Mouse (Mus musculus) intestine, postnatal 0 days (tissue): Measurements from ENCODE around the gene Usp6nl. TPM values are rescaled to one million over a fixed set of nuclear protein-coding genes. Genes with fewer than 3 reads are reported as not detected.

Source experiments
- ATAC-seq: fragments of 200-750 bp; cut with Nextera tagmentation; 2 replicates; pipeline ENCODE4 v1.8.0; 2017; ENCODE audit warnings: mild to moderate bottlenecking, moderate TSS enrichment, moderate library complexity
- H3K27ac ChIP-seq: fragments of 300-500 bp; sonication (generic); 2 replicates; pipeline ENCODE4 v1.5.1; 2014; ENCODE audit warnings: mild to moderate bottlenecking, low read depth, low read length, moderate library complexity
- H3K27me3 ChIP-seq: fragments of 300-500 bp; sonication (generic); replicated peaks from 2 replicates; pipeline ENCODE4 v1.6.1; 2014; ENCODE audit warnings: low read length, mixed read lengths; ENCODE audit not compliant: control insufficient read depth, insufficient read depth
- H3K36me3 ChIP-seq: fragments of 300-500 bp; sonication (generic); 2 replicates; pipeline ENCODE4 v1.6.1; 2014; ENCODE audit warnings: mild to moderate bottlenecking, moderate library complexity; ENCODE audit not compliant: control insufficient read depth, insufficient read depth
- H3K4me1 ChIP-seq: fragments of 300-500 bp; sonication (generic); replicated peaks from 2 replicates; pipeline ENCODE4 v1.6.1; 2014; ENCODE audit warnings: antibody characterized with exemption, low read length, mixed read lengths; ENCODE audit not compliant: control insufficient read depth, insufficient read depth
- H3K4me2 ChIP-seq: fragments of 300-500 bp; sonication (generic); replicated peaks from 2 replicates; pipeline ENCODE4 v1.6.1; 2014; ENCODE audit warnings: low read depth, mild to moderate bottlenecking, moderate library complexity
- H3K4me3 ChIP-seq: fragments of 300-500 bp; sonication (generic); 2 replicates; pipeline ENCODE4 v1.5.1; 2014; ENCODE audit warnings: low read depth, low read length
- H3K9ac ChIP-seq: fragments of 300-500 bp; sonication (generic); 2 replicates; pipeline ENCODE4 v1.6.1; 2014; ENCODE audit warnings: mild to moderate bottlenecking, low read depth, low read length
- H3K9me3 ChIP-seq: fragments of 300-500 bp; sonication (generic); 2 replicates; pipeline ENCODE4 v1.6.1; 2016; ENCODE audit warnings: mixed run types; ENCODE audit not compliant: control insufficient read depth
- CTCF ChIP-seq: sonication (generic); IDR thresholded peaks from 2 replicates; pipeline ENCODE4 v1.5.1; 2016; ENCODE audit warnings: low read depth, mild to moderate bottlenecking, control low read depth, antibody characterized with exemption, moderate library complexity
- WGBS: fragments of 180-500 bp; shearing (Covaris S2); extraction: QIAGEN DNeasy Blood & Tissue Kit; methylation state at CpG from one replicate; pipeline ENCODE4 v1.1.7; 2014; 5-methylcytosine and 5-hydroxymethylcytosine counted together
- polyA plus RNA-seq: library from polyadenylated mRNA; unstranded; fragments of >200 nt; fragmentation: Nextera tagmentation; extraction: Ambion mirVana; gene quantifications from 2 replicates; pipeline ENCODE4 v1.2.1, GENCODE M21; 2015

Usp6nl gene
- polyA plus RNA-seq, 1 experiment from 2014 or later: 6.8 TPM

DNA sequence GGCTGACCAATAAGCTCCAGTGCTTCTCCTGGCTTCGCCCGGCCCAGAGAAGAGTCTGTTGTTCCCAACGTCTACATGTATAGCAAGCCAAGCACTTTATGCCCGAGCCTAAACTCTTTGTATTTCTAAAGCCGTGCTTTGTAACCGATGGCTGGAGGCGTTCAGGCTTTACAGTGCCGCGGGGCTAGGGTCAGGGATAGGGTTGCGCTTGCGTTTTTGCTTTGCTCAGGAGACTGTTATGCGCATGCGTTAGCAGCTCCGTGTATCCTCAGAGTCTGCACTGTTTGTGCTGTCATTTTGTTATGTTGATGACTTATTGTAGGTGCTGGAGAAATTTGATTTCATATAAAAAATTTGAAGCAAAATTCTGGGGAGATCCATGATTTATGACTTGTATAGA, 51.7 kb downstream of the Usp6nl start:
- no peak overlapping the region for H3K4me2 ChIP-seq
- no peaks in the 10 kb centered on the region for H3K27me3 ChIP-seq
- no peak overlapping the region for H3K27ac ChIP-seq
- no peak for ATAC-seq
- 90% methylated on average over 14 of the region's 14 CpGs for WGBS
- TF ChIP-seq CTCF: no peak
- H3K9me3 ChIP-seq: no peaks in the 10 kb centered on the region
- H3K4me3 ChIP-seq: no peak overlapping the region
- peaks cover 4% of the 10 kb centered on the region; the same call in 1 of the 2 replicates for H3K4me1 ChIP-seq
- no peaks in the 10 kb centered on the region for H3K36me3 ChIP-seq
- no peak overlapping the region for H3K9ac ChIP-seq

DNA sequence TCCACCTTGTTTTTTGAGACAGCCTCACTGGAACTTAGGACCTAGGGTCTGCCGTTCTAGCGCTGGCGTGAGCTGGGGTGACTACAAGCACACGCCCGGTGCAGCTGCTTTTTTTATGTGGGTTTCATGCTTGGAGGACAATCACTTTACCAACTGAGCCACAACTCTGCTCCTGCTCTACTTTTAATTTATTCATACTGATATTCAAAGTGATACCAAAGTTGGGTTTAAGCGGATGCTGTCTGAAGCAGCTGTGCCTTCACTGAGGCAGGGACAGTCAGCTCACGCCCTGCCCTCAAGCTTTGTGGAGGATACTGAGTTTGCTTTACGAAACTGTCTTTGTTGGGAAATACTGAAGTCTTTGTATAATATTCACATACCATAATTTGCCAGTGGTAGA, 53.6 kb downstream of the Usp6nl start:
- H3K9ac ChIP-seq: no peak overlapping the region
- H3K9me3 ChIP-seq: no peaks in the 10 kb centered on the region
- H3K4me2 ChIP-seq: no peak overlapping the region
- ATAC-seq: no peak
- no peak overlapping the region for H3K27ac ChIP-seq
- H3K27me3 ChIP-seq: no peaks in the 10 kb centered on the region
- H3K4me3 ChIP-seq: no peak overlapping the region
- no peaks in the 10 kb centered on the region for H3K36me3 ChIP-seq
- no peak for TF ChIP-seq CTCF
- WGBS: 79% methylated on average over 8 of the region's 8 CpGs
- peaks cover 13% of the 10 kb centered on the region for H3K4me1 ChIP-seq

DNA sequence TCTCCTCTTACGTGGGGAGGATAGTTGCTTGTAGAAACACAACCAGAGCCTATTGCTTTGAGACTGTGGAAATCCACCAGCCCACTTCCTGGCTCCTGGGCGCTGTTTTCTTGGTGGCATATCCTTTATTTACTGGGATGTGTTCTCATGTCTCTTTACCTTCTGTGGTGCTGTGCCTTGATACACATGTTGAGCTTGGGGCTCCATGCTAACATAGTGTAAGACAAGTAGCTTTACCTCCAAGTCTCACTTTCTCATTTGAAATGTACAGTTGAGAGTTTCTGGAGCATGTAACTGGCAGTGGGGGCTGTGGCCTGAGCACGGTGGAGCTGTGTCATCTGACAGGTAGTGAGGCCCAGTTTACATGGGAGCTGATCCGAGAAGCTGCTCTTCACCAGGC, 54.5 kb downstream of the Usp6nl start:
- Histone ChIP-seq H3K4me1 (peaks cover 17% of the 10 kb centered on the region), H3K36me3 (no peaks in the 10 kb centered on the region), H3K27ac (no peak overlapping the region), H3K27me3 (no peaks in the 10 kb centered on the region), H3K9ac (no peak overlapping the region), H3K4me2 (no peak overlapping the region), H3K9me3 (no peaks in the 10 kb centered on the region), H3K4me3 (no peak overlapping the region)
- no peak for TF ChIP-seq CTCF
- ATAC-seq: no peak
- 61% methylated on average over 4 of the region's 4 CpGs for WGBS

DNA sequence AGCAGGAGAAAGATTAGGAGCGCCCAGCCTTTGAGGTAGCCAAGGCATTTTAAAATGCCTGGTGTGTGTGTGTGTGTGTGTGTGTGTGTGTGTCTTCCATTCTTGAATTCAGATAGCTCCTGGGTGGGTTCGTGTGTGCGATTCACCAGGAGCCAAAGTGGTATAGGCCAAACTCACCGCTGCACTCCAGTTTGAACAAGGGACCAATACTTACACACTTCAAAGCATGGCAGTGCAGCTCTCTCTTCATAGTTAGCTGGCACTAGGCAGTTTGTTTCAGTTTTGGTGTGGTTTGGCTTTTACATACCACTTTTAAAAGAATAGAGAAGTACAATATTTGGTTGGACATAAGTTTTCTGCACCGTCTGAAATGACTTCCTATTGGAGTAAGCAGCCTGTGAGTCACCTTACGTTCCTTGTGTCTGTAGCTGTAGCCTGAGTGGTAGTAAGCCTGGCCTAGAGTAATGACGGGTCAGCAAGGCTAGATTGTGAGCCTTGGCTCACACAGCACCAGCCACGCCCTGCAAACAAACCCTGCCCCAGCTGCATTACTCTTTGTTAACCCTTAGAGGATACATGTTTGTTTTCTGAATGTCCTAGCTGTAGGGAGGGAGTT, 56.2 kb downstream of the Usp6nl start:
- peak; percentile 70 for ATAC-seq

DNA sequence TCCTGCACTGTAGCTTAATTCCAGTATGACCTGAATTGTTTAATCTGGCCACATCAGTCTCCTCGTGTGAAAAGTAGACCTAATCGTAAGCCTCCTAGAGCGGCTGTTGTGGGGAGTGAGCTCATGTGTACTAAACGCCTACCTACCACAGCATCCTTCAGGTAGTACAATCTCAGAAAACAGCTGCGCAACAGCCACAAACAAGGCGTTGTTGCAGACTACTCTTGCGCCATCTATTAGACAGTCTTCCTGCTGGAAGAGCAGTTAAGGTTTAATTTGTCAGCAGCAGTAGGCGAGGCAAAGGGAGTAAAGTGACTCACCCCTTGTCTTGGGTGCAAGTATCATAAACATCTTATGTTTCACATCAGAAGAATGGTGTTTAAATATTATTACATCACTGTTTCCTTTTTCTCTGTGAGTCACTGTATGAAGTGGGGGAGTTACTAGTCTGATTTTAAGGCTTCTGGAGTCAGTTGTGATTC, 57.3 kb downstream of the Usp6nl start:
- 23% methylated on average over 8 of the region's 8 CpGs for WGBS
- H3K9me3 ChIP-seq: no peaks in the 10 kb centered on the region
- no peak overlapping the region for H3K9ac ChIP-seq
- H3K27me3 ChIP-seq: no peaks in the 10 kb centered on the region
- no peak for TF ChIP-seq CTCF
- ATAC-seq: peak; percentile 82
- H3K4me1 ChIP-seq: peaks cover 23% of the 10 kb centered on the region
- H3K4me3 ChIP-seq: no peak overlapping the region
- peak overlapping the region; percentile 81 for H3K27ac ChIP-seq
- H3K4me2 ChIP-seq: peak overlapping the region; percentile 57; the same call in 1 of the 2 replicates
- no peaks in the 10 kb centered on the region for H3K36me3 ChIP-seq

More for the DNA sequence above, 56.2 kb downstream of the Usp6nl start:
- 38% methylated on average over 8 of the region's 8 CpGs for WGBS
- peak overlapping the region; percentile 38 for H3K4me2 ChIP-seq
- H3K4me3 ChIP-seq: no peak overlapping the region
- peaks cover 23% of the 10 kb centered on the region for H3K4me1 ChIP-seq
- no peaks in the 10 kb centered on the region for H3K36me3 ChIP-seq
- no peak for TF ChIP-seq CTCF
- no peak overlapping the region for H3K9ac ChIP-seq
- no peaks in the 10 kb centered on the region for H3K9me3 ChIP-seq
- H3K27me3 ChIP-seq: no peaks in the 10 kb centered on the region
- peak overlapping the region; percentile 60 for H3K27ac ChIP-seq

DNA sequence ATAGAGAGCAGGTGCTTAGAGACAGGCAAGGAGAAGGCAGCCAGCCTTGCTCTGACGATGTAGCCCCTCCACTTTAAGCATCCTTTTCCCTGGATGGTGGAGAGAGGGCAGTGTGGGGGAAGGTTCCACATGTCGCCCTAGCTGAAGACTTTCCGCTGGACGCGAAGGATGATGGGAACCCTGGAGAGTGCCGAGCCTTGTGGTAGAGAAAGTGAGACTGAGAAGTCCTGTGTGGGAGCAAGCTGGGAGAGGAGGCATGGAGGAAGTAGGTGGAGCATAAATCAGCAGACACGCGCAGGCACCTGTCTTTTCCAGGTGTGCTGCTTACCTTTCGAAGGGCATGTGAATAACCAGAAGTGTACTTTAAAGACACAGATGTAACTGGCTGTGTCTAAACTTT, 57.9 kb downstream of the Usp6nl start:
- Histone ChIP-seq H3K9me3 (no peaks in the 10 kb centered on the region), H3K4me2 (peak overlapping the region; percentile 57), H3K4me3 (0 out of 2 replicates have a peak overlapping the region, but pooled peaks have one; percentile 7), H3K9ac (no peak overlapping the region), H3K4me1 (peaks cover 23% of the 10 kb centered on the region), H3K27me3 (no peaks in the 10 kb centered on the region), H3K36me3 (no peaks in the 10 kb centered on the region), H3K27ac (peak overlapping the region; percentile 81)
- WGBS: 44% methylated on average over 9 of the region's 9 CpGs
- TF ChIP-seq CTCF: no peak
- ATAC-seq: peak; percentile 60
